Comparison of ENCODE assay signal across 8 mouse cellular contexts in the genomic region with DNA sequence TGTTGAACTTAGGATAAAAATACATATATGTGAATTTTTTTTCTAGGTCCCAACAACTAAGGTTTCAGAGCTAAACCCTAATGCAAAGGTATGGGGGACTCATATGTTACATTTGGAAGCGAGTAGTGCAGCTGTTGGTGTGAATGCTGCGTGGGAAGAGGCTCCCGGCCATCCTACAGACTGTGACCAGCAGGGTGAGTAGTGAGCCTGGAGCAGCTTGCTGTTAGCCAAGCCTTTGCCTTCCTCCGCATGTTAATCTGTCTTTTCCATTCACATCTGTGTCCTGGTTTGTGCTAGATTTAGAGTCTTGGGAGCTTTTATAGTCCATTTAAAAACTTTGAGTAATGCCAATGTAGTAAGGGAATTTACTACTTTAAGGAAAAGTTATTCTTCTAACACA. TPM values are rescaled to one million over a fixed set of nuclear protein-coding genes. Genes with fewer than 3 reads are reported as not detected.
DNase-seq lines count a peak whose midpoint lies in the region; ATAC-seq and TF ChIP-seq lines count a peak whose summit lies in the region.
"Had no signal": no experiment of that assay in that cellular context is flagged by ENCODE, and none has a peak within 500 bp of the region (broad histone marks: within the 10 kb centered on the region; RNA-seq: fewer than 3 reads in every experiment).

No protein-coding gene starts in this region.

- peak; percentile 34 for TF ChIP-seq CTCF in Patski (IDR thresholded peaks at IDR 0.05)

- H3K9me3 ChIP-seq in limb, embryonic 11.5 days (ENCODE audit: control insufficient read depth, low read length): no peaks in the 10 kb centered on the region
- no peaks in the 10 kb centered on the region for H3K9me3 ChIP-seq in limb, embryonic 10.5 days (replicated peaks)

- no peaks in the 10 kb centered on the region for H3K4me1 ChIP-seq in limb, embryonic 11.5 days (ENCODE audit: control insufficient read depth, insufficient read depth, low read length)
- H3K4me1 ChIP-seq in limb, embryonic 10.5 days: no peaks in the 10 kb centered on the region

- H3K27ac ChIP-seq in limb, embryonic 11.5 days (replicated peaks; ENCODE audit: low read depth, low read length): no peak overlapping the region
- no peak overlapping the region for H3K27ac ChIP-seq in limb, embryonic 10.5 days

- H3K4me2 ChIP-seq in limb, embryonic 11.5 days (ENCODE audit: low read depth, severe bottlenecking): no peak overlapping the region

- in situ Hi-C loops in Patski (cut with MboI; ENCODE audit: low pct_unique_long_range_greater_than_20kb): no loop called here

- H3K4me3 ChIP-seq in limb, embryonic 11.5 days (ENCODE audit: low read depth, low read length): no peak overlapping the region
- no peak overlapping the region for H3K4me3 ChIP-seq in limb, embryonic 10.5 days

- CTCF ChIA-PET in Patski (lab: Charles Lee): interaction anchor here (0.7 to 1.1 kb wide), 3 partner anchors 8 to 26 kb away, joined by 3 to 4 read pairs (median 3); no protein-coding TSS in a partner anchor

- no peak overlapping the region for H3K9ac ChIP-seq in limb, embryonic 11.5 days (ENCODE audit: low read length)

- POLR2A ChIA-PET in Patski (lab: Charles Lee): no interaction called here

- 76% methylated on average over 4 of the region's 4 CpGs for WGBS in limb, embryonic 11.5 days
- 80% methylated on average over 4 of the region's 4 CpGs for WGBS in limb, embryonic 10.5 days

- H3K27me3 ChIP-seq in limb, embryonic 11.5 days (ENCODE audit: control insufficient read depth, insufficient read depth, low read length): no peaks in the 10 kb centered on the region
- H3K27me3 ChIP-seq in limb, embryonic 10.5 days (ENCODE audit: low read depth, poor library complexity, severe bottlenecking): no peaks in the 10 kb centered on the region
- no peaks in the 10 kb centered on the region for H3K27me3 ChIP-seq in Patski

- intact Hi-C loops in gastrocnemius, postnatal 36 days (cut with DNase I): no loop called here

- ATAC-seq in limb, embryonic 11.5 days (ENCODE audit: insufficient number of reproducible peaks, low FRiP score, low TSS enrichment, low read depth): no peak
- ATAC-seq in Patski: no peak
- no peak for ATAC-seq in inflammation-experienced regulatory T-cells, adult 6 months

- H3K36me3 ChIP-seq in limb, embryonic 11.5 days (ENCODE audit: control insufficient read depth, insufficient read depth, low read length): peaks cover 5% of the 10 kb centered on the region; the same call in 1 of the 2 replicates
- peaks cover 70% of the 10 kb centered on the region for H3K36me3 ChIP-seq in limb, embryonic 10.5 days

- DNase-seq in limb, embryonic 11.5 days (ENCODE audit: low spot score): peak; percentile 29
- DNase-seq in limb, embryonic 10.5 days (ENCODE audit: low spot score): no peak
- DNase-seq in Patski (ENCODE audit: low read depth, low spot score): no peak
- peak; percentile 14 for DNase-seq in embryo, embryonic 11 days
- peak; percentile 71 for DNase-seq in right cerebral cortex, adult 18-20 months
- no peak for DNase-seq in gastrocnemius, postnatal 36 days
- DNase-seq: lung, adult 18-20 months had no signal

RNA-seq across cellular contexts. Expression of gene Larp4b, which starts 43.1 kb away (rescaled TPM):
- polyA plus RNA-seq in limb, embryonic 11.5 days (2014; fragmentation: Nextera tagmentation; extraction: Ambion mirVana): 34.7 and 38.9 TPM in 2 replicates
- polyA plus RNA-seq in limb, embryonic 10.5 days (2016; fragmentation: Nextera tagmentation; extraction: Ambion mirVana): 28.9 and 31.0 TPM in 2 replicates
- polyA plus RNA-seq in Patski (2021): 45.2 TPM
- 10 to 100 TPM; 66.0 to 67.8 TPM for total RNA-seq in gastrocnemius, postnatal 36 days (2021)
- 10 to 100 TPM; 33.8 to 37.2 (median 35.0) TPM for polyA plus RNA-seq in inflammation-experienced regulatory T-cells, adult 6 months (2017; shearing (Covaris generic))

Comparison
In these comparisons a context has a peak if more than half of its experiments do, and no peak if none do; other contexts are left out.
1. DNase-seq: peak in limb, embryonic 11.5 days (single experiment), embryo, embryonic 11 days (single experiment) and right cerebral cortex, adult 18-20 months (single experiment); none in limb, embryonic 10.5 days (single experiment), Patski (single experiment) and gastrocnemius, postnatal 36 days (0 of 2).